Mouse (Mus musculus) limb, embryonic 14.5 days (tissue): ENCODE data around the gene Nfatc4. TPM values are rescaled to one million over a fixed set of nuclear protein-coding genes. Genes with fewer than 3 reads are reported as not detected.

Experiments used
- ATAC-seq: fragments of 200-750 bp; cut with Nextera tagmentation; 2 replicates; pipeline ENCODE4 v1.8.0; 2017; ENCODE audit warnings: low read depth, moderate number of reproducible peaks, moderate TSS enrichment; ENCODE audit not compliant: low FRiP score
- DNase-seq: peaks from one replicate; pipeline ENCODE4 v3.0.0-alpha.2; 2015; ENCODE audit warnings: low spot score
- H3K27ac ChIP-seq: fragments of 300-500 bp; sonication (generic); replicated peaks from 2 replicates; pipeline ENCODE4 v1.5.1; 2014; ENCODE audit warnings: low read depth, mild to moderate bottlenecking, low read length, moderate library complexity, mixed read lengths
- H3K27me3 ChIP-seq: fragments of 300-500 bp; sonication (generic); 2 replicates; pipeline ENCODE4 v1.6.1; 2014; ENCODE audit warnings: low read length, mixed read lengths; ENCODE audit not compliant: control insufficient read depth, insufficient read depth
- H3K36me3 ChIP-seq: fragments of 300-500 bp; sonication (generic); 2 replicates; pipeline ENCODE4 v1.6.1; 2014; ENCODE audit warnings: mild to moderate bottlenecking, low read length, moderate library complexity, mixed read lengths; ENCODE audit not compliant: control insufficient read depth, insufficient read depth
- H3K4me1 ChIP-seq: fragments of 300-500 bp; sonication (generic); 2 replicates; pipeline ENCODE4 v1.6.1; 2014; ENCODE audit warnings: antibody characterized with exemption, low read length, mixed read lengths; ENCODE audit not compliant: control insufficient read depth, insufficient read depth
- H3K4me2 ChIP-seq: fragments of 300-500 bp; sonication (generic); replicated peaks from 2 replicates; pipeline ENCODE4 v1.6.1; 2014; ENCODE audit warnings: low read depth, mild to moderate bottlenecking, low read length, moderate library complexity; ENCODE audit not compliant: severe bottlenecking
- H3K4me3 ChIP-seq: fragments of 300-500 bp; sonication (generic); replicated peaks from 2 replicates; pipeline ENCODE4 v1.5.1; 2014; ENCODE audit warnings: low read length
- H3K9ac ChIP-seq: fragments of 300-500 bp; sonication (generic); 2 replicates; pipeline ENCODE4 v1.6.1; 2014; ENCODE audit warnings: mild to moderate bottlenecking, low read depth, low read length, moderate library complexity; ENCODE audit not compliant: severe bottlenecking
- H3K9me3 ChIP-seq: fragments of 300-500 bp; sonication (generic); 2 replicates; pipeline ENCODE4 v1.6.1; 2016; ENCODE audit warnings: low read length; ENCODE audit not compliant: control insufficient read depth
- POLR2A ChIP-seq: fragments of 200-500 bp; IDR thresholded peaks from 2 replicates; pipeline ENCODE4 v1.8.0; 2012; ENCODE audit warnings: inconsistent platforms, mild to moderate bottlenecking, moderate library complexity, borderline replicate concordance; ENCODE audit not compliant: insufficient read depth, insufficient read length; ENCODE audit errors: extremely low read depth
- WGBS: fragments of 180-500 bp; shearing (Covaris S2); extraction: QIAGEN DNeasy Blood & Tissue Kit; methylation state at CpG from one replicate; pipeline ENCODE4 v1.1.7; 2014; 5-methylcytosine and 5-hydroxymethylcytosine counted together
- polyA plus RNA-seq, 2 experiments: library from polyadenylated mRNA; depleted of rRNA in 1 of 2; stranded (reverse) in 1 of 2; unstranded in 1 of 2; fragments of >200 nt; fragmentation: Nextera tagmentation in 1 of 2; extraction: Ambion mirVana in 1 of 2; gene quantifications; 2 replicates each; pipeline versions ENCODE4 v1.2.1 to v1.2.3; 2012 to 2014

Nfatc4 gene
- polyA plus RNA-seq, 2 experiments: 83.5 to 171 TPM

DNA sequence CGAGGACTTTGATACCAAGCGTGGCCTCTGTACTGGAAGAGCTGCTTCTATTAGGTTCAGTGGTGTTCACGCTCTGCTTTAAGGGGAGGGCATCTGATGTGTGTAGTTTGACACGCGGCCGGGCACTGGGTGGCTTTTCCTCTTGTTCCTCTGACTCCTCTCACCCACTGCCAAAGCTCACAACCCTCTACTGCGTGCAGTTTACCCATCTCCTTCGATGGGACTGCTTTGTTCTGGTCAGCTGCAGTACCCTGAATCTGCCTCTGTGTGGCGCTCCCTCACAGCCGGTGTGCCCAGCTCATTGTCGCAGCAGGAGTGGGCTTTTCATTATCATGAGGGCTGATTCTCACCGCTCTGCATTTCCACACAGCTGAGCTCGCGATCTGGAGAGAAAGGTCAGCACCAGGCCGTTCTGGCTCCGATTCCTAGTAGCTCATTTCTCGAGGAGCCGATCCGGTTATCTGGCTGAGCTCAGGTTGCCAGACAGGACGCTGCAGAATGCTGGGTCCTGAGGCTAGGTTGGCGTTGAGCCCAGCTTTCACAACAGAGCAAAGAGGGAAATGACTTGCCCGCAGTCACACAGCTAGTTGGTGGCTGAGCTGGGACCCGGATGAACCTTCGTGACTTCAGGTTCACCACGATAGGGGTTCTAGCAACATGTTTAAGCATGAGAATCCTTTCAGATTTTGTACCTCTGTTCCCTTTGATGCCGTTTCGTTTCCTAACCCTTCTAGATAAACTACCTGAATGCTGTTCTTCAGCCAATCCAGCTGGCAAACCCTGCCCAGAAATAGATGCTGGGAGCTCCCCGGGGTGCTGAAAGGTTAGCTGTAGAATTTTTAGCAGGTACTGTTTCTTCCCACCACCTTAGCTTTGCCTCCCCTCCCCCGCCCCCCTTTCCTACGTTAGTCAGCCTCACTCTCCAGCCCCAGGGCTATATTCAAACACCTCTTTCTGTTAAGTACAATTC lies 51.1 kb downstream of the Nfatc4 start:
- no peak overlapping the region; the same call in 1 of the 2 replicates for H3K4me3 ChIP-seq
- no peaks in the 10 kb centered on the region for H3K9me3 ChIP-seq
- H3K36me3 ChIP-seq: peaks cover 44% of the 10 kb centered on the region
- no peak for TF ChIP-seq POLR2A
- H3K27ac ChIP-seq: no peak overlapping the region
- H3K9ac ChIP-seq: peak overlapping the region; percentile 29; the same call in 1 of the 2 replicates
- DNase-seq (peak; percentile 67), ATAC-seq (peak; percentile 31)
- 14% methylated on average over 30 of the region's 30 CpGs for WGBS
- peaks cover 11% of the 10 kb centered on the region for H3K4me1 ChIP-seq
- H3K4me2 ChIP-seq: peak overlapping the region; percentile 9
- H3K27me3 ChIP-seq: no peaks in the 10 kb centered on the region

GRCm38 (mm10) chr14:55877469-55878315 lies 54.7 kb downstream of the Nfatc4 start:
- peak overlapping the region; percentile 16; the same call in 1 of the 2 replicates for H3K9ac ChIP-seq

DNA sequence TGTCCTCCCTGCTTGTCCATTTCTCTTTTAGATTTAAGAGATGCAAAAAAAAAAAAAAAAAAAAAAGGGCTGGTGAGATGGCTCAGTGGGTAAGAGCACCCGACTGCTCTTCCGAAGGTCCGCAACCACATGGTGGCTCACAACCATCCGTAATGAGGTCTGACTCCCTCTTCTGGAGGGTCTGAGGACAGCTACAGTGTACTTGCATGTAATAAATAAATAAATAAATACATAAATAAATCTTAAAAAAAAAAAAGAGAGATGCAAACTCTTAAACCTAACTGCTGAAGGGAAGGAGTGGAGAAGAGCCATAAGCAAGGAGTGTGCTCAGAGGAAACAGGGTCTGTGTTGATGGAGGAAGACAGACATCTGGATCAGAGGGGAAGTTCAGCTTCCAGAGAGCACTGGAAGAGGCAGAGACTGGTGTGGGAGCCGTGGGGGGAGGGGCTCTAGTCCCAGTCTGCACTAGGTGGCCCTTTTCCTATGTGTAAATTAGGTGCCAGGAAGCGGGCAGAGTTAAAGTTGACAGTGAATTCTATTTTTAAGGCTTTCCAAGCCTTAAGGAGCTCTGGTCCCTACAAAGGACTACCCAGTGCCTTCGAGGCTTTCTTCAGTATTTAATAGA lies 55.5 kb downstream of the Nfatc4 start:
- Histone ChIP-seq H3K9ac (no peak overlapping the region), H3K9me3 (no peaks in the 10 kb centered on the region), H3K4me1 (peaks cover 11% of the 10 kb centered on the region), H3K36me3 (peaks cover under 1% of the 10 kb centered on the region; the same call in 1 of the 2 replicates), H3K4me2 (peak overlapping the region; percentile 35; the same call in 1 of the 2 replicates), H3K27ac (no peak overlapping the region), H3K4me3 (no peak overlapping the region), H3K27me3 (no peaks in the 10 kb centered on the region)
- 7% methylated on average over 7 of the region's 7 CpGs for WGBS
- ATAC-seq (0 out of 2 replicates have a peak, but pooled peaks have one; percentile 27), DNase-seq (no peak)
- no peak for TF ChIP-seq POLR2A

More at GRCm38 (mm10) chr14:55877469-55878315, 54.7 kb downstream of the Nfatc4 start:
- DNase-seq (peak; percentile 53), ATAC-seq (peak; percentile 24; the same call in 1 of the 2 replicates)
- Histone ChIP-seq H3K4me2 (peak overlapping the region; percentile 35), H3K27me3 (no peaks in the 10 kb centered on the region), H3K4me3 (no peak overlapping the region), H3K9me3 (no peaks in the 10 kb centered on the region), H3K4me1 (peaks cover 11% of the 10 kb centered on the region), H3K27ac (0 out of 2 replicates have a peak overlapping the region, but pooled peaks have one; percentile 38), H3K36me3 (peaks cover 8% of the 10 kb centered on the region)
- 4% methylated on average over 14 of the region's 14 CpGs for WGBS
- TF ChIP-seq POLR2A: no peak

DNA sequence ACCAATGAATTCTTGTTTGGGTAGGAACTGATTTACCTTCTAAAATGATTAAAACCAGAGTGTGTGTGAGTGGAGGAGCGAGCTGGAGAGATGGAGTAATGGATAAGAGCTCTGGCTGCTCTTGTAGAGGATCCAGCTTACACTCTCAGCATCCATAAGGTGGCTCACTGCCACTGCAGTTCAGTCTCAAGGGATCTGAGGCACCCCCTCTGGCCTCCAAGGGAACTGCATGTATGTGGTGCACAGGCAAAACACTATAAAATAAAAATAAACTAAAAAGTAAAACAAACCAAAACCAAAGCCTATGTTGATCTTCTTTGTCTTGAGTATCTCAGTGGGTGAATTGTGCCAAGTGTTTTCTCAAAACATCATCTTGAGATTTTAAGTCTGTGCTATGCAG lies 56.7 kb downstream of the Nfatc4 start:
- Histone ChIP-seq H3K4me1 (peaks cover 19% of the 10 kb centered on the region), H3K9me3 (no peaks in the 10 kb centered on the region), H3K27me3 (no peaks in the 10 kb centered on the region), H3K27ac (no peak overlapping the region), H3K4me3 (no peak overlapping the region), H3K36me3 (no peaks in the 10 kb centered on the region), H3K9ac (no peak overlapping the region), H3K4me2 (no peak overlapping the region)
- 47% methylated on average over 1 of the region's 1 CpGs for WGBS
- peak; percentile 45 for DNase-seq
- TF ChIP-seq POLR2A: no peak
- ATAC-seq: no peak
